In genomic region chr6:135373357-135373756, GRCm38 (mm10) we compare ENCODE assay signal across 14 mouse cellular contexts.
"Had no signal": no experiment of that assay in that cellular context is flagged by ENCODE, and none has a peak within 500 bp of the region (broad histone marks: within the 10 kb centered on the region; RNA-seq: fewer than 3 reads in every experiment).

No protein-coding gene starts in this region.

- ATAC-seq: liver, postnatal 0 days had no signal

- H3K27ac ChIP-seq: kidney, embryonic 15.5 days; liver, embryonic 13.5 days; lung, embryonic 15.5 days; macrophage; neural tube, embryonic 15.5 days had no signal

- DNase-seq: kidney, adult 18-20 months; kidney, postnatal 14 days; liver; liver, embryonic 13.5 days; liver, postnatal 0 days; lung, postnatal 14 days; right cerebral cortex, adult 18-20 months; right cerebral cortex, postnatal 25 days; thymus, adult 18-20 months had no signal

- H3K4me3 ChIP-seq: kidney, embryonic 15.5 days; liver, embryonic 13.5 days; lung, embryonic 15.5 days; megakaryocyte, embryonic 14.5 days; neural tube, embryonic 15.5 days had no signal
